Mouse (Mus musculus) heart, postnatal 0 days (tissue): ENCODE results near the gene Gatad1.

ENCODE experiments used
- CTCF ChIP-seq: IDR thresholded peaks from 2 replicates; pipeline ENCODE4 v1.5.1; 2016; ENCODE audit warnings: antibody characterized with exemption, control low read depth, low read depth
- EP300 ChIP-seq: IDR thresholded peaks from 2 replicates; pipeline ENCODE4 v1.6.1; 2016; ENCODE audit warnings: antibody characterized with exemption, low read depth

- peak; percentile 63 for TF ChIP-seq CTCF
- TF ChIP-seq EP300 = no peak
Measured at GRCm38 (mm10) chr5:3646991-3647707, 9.8 kb downstream of the Gatad1 start.
